In genomic region chr7:26743948-26744347, GRCm38 (mm10) we compare ENCODE assay signal across 24 mouse cellular contexts. TPM values are rescaled to one million over a fixed set of nuclear protein-coding genes. Genes with fewer than 3 reads are reported as not detected.
"Had no signal": no experiment of that assay in that cellular context is flagged by ENCODE, and none has a peak within 500 bp of the region (broad histone marks: within the 10 kb centered on the region; RNA-seq: fewer than 3 reads in every experiment).

No protein-coding gene starts in this region.

- DNase-seq: retina, postnatal 1 day; right cerebral cortex, adult 18-20 months; right cerebral cortex, postnatal 14 days; right cerebral cortex, postnatal 25 days; right cerebral cortex, postnatal 4 days; spleen, adult 18-20 months; thymus, adult 18-20 months; thymus, adult 2 months; thymus, postnatal 14 days; thymus, postnatal 25 days; thymus, postnatal 36 days; thymus, postnatal 4 days had no signal

- H3K27ac ChIP-seq: neural tube, embryonic 13.5 days; neural tube, embryonic 15.5 days; stomach, embryonic 15.5 days; stomach, postnatal 0 days had no signal

- H3K9me3 ChIP-seq: neural tube, embryonic 15.5 days; stomach, embryonic 15.5 days had no signal

- H3K4me2 ChIP-seq: neural tube, embryonic 13.5 days; neural tube, embryonic 15.5 days; stomach, embryonic 15.5 days had no signal

- H3K4me1 ChIP-seq: neural tube, embryonic 13.5 days; neural tube, embryonic 15.5 days; stomach, embryonic 15.5 days had no signal

- H3K4me3 ChIP-seq: neural tube, embryonic 13.5 days; neural tube, embryonic 15.5 days; stomach, embryonic 15.5 days had no signal

- H3K27me3 ChIP-seq: neural tube, embryonic 13.5 days; neural tube, embryonic 15.5 days; stomach, embryonic 15.5 days had no signal

- H3K36me3 ChIP-seq: neural tube, embryonic 13.5 days; neural tube, embryonic 15.5 days; stomach, embryonic 15.5 days had no signal

- H3K9ac ChIP-seq: neural tube, embryonic 13.5 days; neural tube, embryonic 15.5 days; stomach, embryonic 15.5 days had no signal

RNA-seq across cellular contexts. Expression of gene Cyp2b19, which starts 13.0 kb away (rescaled TPM):
- total RNA-seq: neutrophil, adult 5-6 weeks had no signal
- polyA plus RNA-seq: small intestine, adult 2 months; spleen, adult 2 months; stomach, embryonic 14.5 days; stomach, embryonic 15.5 days; urinary bladder, adult 2 months had no signal

RNA-seq across cellular contexts. Expression of gene Cyp2b23, which starts 57.7 kb away (rescaled TPM):
- total RNA-seq: neutrophil, adult 5-6 weeks had no signal
- polyA plus RNA-seq: neural tube, embryonic 13.5 days; neural tube, embryonic 14.5 days; neural tube, embryonic 15.5 days; small intestine, adult 2 months; spleen, adult 2 months; stomach, embryonic 14.5 days; stomach, embryonic 15.5 days; stomach, embryonic 16.5 days; stomach, postnatal 0 days; thymus, postnatal 0 days; urinary bladder, adult 2 months had no signal
